Mouse (Mus musculus): ENCODE data around the gene Mrpl4. TPM values are rescaled to one million over a fixed set of nuclear protein-coding genes. Genes with fewer than 3 reads are reported as not detected.
"Not testable (repeated sequence)": the region's sequence is repeated elsewhere in the genome, so short reads cannot be mapped to it uniquely, and the experiment has no call there.

Gene Mrpl4
- total RNA-seq, 2 experiments from 2014 or later = 13.0 to 18.0 TPM

GRCm38 (mm10) chr9:21033136-21033535 lies 30.6 kb downstream of the Mrpl4 start:
- ATAC-seq (replicated peaks; ENCODE audit: low FRiP score, poor library complexity, severe bottlenecking) = peak; percentile 44

GRCm38 (mm10) chr9:21034481-21035085 lies 32.0 kb downstream of the Mrpl4 start:
- no peak for ATAC-seq (replicated peaks; ENCODE audit: low FRiP score, poor library complexity, severe bottlenecking)

- ATAC-seq (replicated peaks; ENCODE audit: low FRiP score, poor library complexity, severe bottlenecking) = no peak
Measured at GRCm38 (mm10) chr9:21035586-21035985, 33.0 kb downstream of the Mrpl4 start.

GRCm38 (mm10) chr9:21036161-21036560 lies 33.6 kb downstream of the Mrpl4 start:
- ATAC-seq (replicated peaks; ENCODE audit: low FRiP score, poor library complexity, severe bottlenecking) = no peak

- ATAC-seq (replicated peaks; ENCODE audit: low FRiP score, poor library complexity, severe bottlenecking) = no peak
Measured at GRCm38 (mm10) chr9:21036666-21037065, 34.1 kb downstream of the Mrpl4 start.

GRCm38 (mm10) chr9:21037481-21037891 lies 34.9 kb downstream of the Mrpl4 start:
- ATAC-seq (replicated peaks; ENCODE audit: low FRiP score, poor library complexity, severe bottlenecking) = no peak

GRCm38 (mm10) chr9:21039779-21040178 lies 37.2 kb downstream of the Mrpl4 start:
- ATAC-seq (replicated peaks; ENCODE audit: low FRiP score, poor library complexity, severe bottlenecking) = peak; percentile 88

- ATAC-seq (replicated peaks; ENCODE audit: low FRiP score, poor library complexity, severe bottlenecking) = no peak
Measured at GRCm38 (mm10) chr9:21041308-21041707, 38.8 kb downstream of the Mrpl4 start.

- no peak for ATAC-seq (replicated peaks; ENCODE audit: low FRiP score, poor library complexity, severe bottlenecking)
Measured at GRCm38 (mm10) chr9:21043563-21043962, 41.0 kb downstream of the Mrpl4 start.

GRCm38 (mm10) chr9:21044785-21045184 lies 42.2 kb downstream of the Mrpl4 start:
- not testable (repeated sequence) for ATAC-seq (replicated peaks; ENCODE audit: low FRiP score, poor library complexity, severe bottlenecking)

GRCm38 (mm10) chr9:21045235-21045634 lies 42.7 kb downstream of the Mrpl4 start:
- ATAC-seq (replicated peaks; ENCODE audit: low FRiP score, poor library complexity, severe bottlenecking) = no peak

- peak; percentile 80 for ATAC-seq (replicated peaks; ENCODE audit: low FRiP score, poor library complexity, severe bottlenecking)
Measured at GRCm38 (mm10) chr9:21051578-21051977, 49.0 kb downstream of the Mrpl4 start.

Other genes starting within 250 kb of the Mrpl4 start
- gene Col5a3, start 187.7 kb upstream of the Mrpl4 start, total RNA-seq (2015; ENCODE audit: low replicate concordance) = 1.3 TPM in 1 of 2 replicates, not detected in the other
- gene Col5a3, start 187.7 kb upstream of the Mrpl4 start, total RNA-seq (2017; ENCODE audit: low replicate concordance) = 0.39 TPM in 1 of 2 replicates, not detected in the other
- gene Rdh8, start 184.2 kb upstream of the Mrpl4 start, total RNA-seq (2015; ENCODE audit: low replicate concordance) = not detected in 2 replicates
- gene Rdh8, start 184.2 kb upstream of the Mrpl4 start, total RNA-seq (2017; ENCODE audit: low replicate concordance) = not detected in 2 replicates
- gene A230050P20Rik, start 134.1 kb upstream of the Mrpl4 start, total RNA-seq (2015; ENCODE audit: low replicate concordance) = 1.1 and 1.7 TPM in 2 replicates
- 3.7 and 4.3 TPM in 2 replicates for gene A230050P20Rik, start 134.1 kb upstream of the Mrpl4 start, total RNA-seq (2017; ENCODE audit: low replicate concordance)
- not detected in 2 replicates for gene Angptl6, start 123.0 kb upstream of the Mrpl4 start, total RNA-seq (2015; ENCODE audit: low replicate concordance)
- 0.53 TPM in 1 of 2 replicates, not detected in the other for gene Angptl6, start 123.0 kb upstream of the Mrpl4 start, total RNA-seq (2017; ENCODE audit: low replicate concordance)
- gene Ppan, start 114.6 kb upstream of the Mrpl4 start, total RNA-seq (2015; ENCODE audit: low replicate concordance) = 6.7 and 19.1 TPM in 2 replicates
- gene Ppan, start 114.6 kb upstream of the Mrpl4 start, total RNA-seq (2017; ENCODE audit: low replicate concordance) = 7.1 and 16.2 TPM in 2 replicates
- gene Eif3g, start 104.1 kb upstream of the Mrpl4 start, total RNA-seq (2015; ENCODE audit: low replicate concordance) = 47.4 and 59.5 TPM in 2 replicates
- gene Eif3g, start 104.1 kb upstream of the Mrpl4 start, total RNA-seq (2017; ENCODE audit: low replicate concordance) = 41.5 and 59.7 TPM in 2 replicates
- gene Dnmt1, start 42.9 kb upstream of the Mrpl4 start, total RNA-seq (2015; ENCODE audit: low replicate concordance) = 122 and 135 TPM in 2 replicates
- 217 and 249 TPM in 2 replicates for gene Dnmt1, start 42.9 kb upstream of the Mrpl4 start, total RNA-seq (2017; ENCODE audit: low replicate concordance)
- gene S1pr2, start 26.0 kb upstream of the Mrpl4 start, total RNA-seq (2015; ENCODE audit: low replicate concordance) = not detected in 2 replicates
- under 0.01 and 0.39 TPM in 2 replicates for gene S1pr2, start 26.0 kb upstream of the Mrpl4 start, total RNA-seq (2017; ENCODE audit: low replicate concordance)
- 1.3 TPM in 1 of 2 replicates, not detected in the other for gene Icam1, start 13.2 kb downstream of the Mrpl4 start, total RNA-seq (2015; ENCODE audit: low replicate concordance)
- 1.5 and 9.0 TPM in 2 replicates for gene Icam1, start 13.2 kb downstream of the Mrpl4 start, total RNA-seq (2017; ENCODE audit: low replicate concordance)
- gene Icam4, start 26.6 kb downstream of the Mrpl4 start, total RNA-seq (2015; ENCODE audit: low replicate concordance) = 164 and 214 TPM in 2 replicates
- 107 and 112 TPM in 2 replicates for gene Icam4, start 26.6 kb downstream of the Mrpl4 start, total RNA-seq (2017; ENCODE audit: low replicate concordance)
- 1.3 and 1.4 TPM in 2 replicates for gene Icam5, start 29.3 kb downstream of the Mrpl4 start, total RNA-seq (2015; ENCODE audit: low replicate concordance)
- 1.3 and 3.5 TPM in 2 replicates for gene Icam5, start 29.3 kb downstream of the Mrpl4 start, total RNA-seq (2017; ENCODE audit: low replicate concordance)
- 6.8 TPM in 1 of 2 replicates, not detected in the other for gene Zglp1, start 64.4 kb downstream of the Mrpl4 start, total RNA-seq (2015; ENCODE audit: low replicate concordance)
- gene Zglp1, start 64.4 kb downstream of the Mrpl4 start, total RNA-seq (2017; ENCODE audit: low replicate concordance) = not detected in 2 replicates
- gene Gm49373, start 70.4 kb downstream of the Mrpl4 start, total RNA-seq (2015; ENCODE audit: low replicate concordance) = not detected in 2 replicates
- not detected in 2 replicates for gene Gm49373, start 70.4 kb downstream of the Mrpl4 start, total RNA-seq (2017; ENCODE audit: low replicate concordance)
- gene Fdx1l, start 70.9 kb downstream of the Mrpl4 start, total RNA-seq (2015; ENCODE audit: low replicate concordance) = 13.0 and 19.8 TPM in 2 replicates
- 7.8 and 19.7 TPM in 2 replicates for gene Fdx1l, start 70.9 kb downstream of the Mrpl4 start, total RNA-seq (2017; ENCODE audit: low replicate concordance)
- 30.6 and 34.0 TPM in 2 replicates for gene Gm38431, start 89.3 kb downstream of the Mrpl4 start, total RNA-seq (2015; ENCODE audit: low replicate concordance)
- 4.2 TPM in 1 of 2 replicates, not detected in the other for gene Gm38431, start 89.3 kb downstream of the Mrpl4 start, total RNA-seq (2017; ENCODE audit: low replicate concordance)
- gene Raver1, start 89.3 kb downstream of the Mrpl4 start, total RNA-seq (2015; ENCODE audit: low replicate concordance) = 18.4 and 23.4 TPM in 2 replicates
- 21.1 and 32.5 TPM in 2 replicates for gene Raver1, start 89.3 kb downstream of the Mrpl4 start, total RNA-seq (2017; ENCODE audit: low replicate concordance)
- 2.5 and 5.0 TPM in 2 replicates for gene Tyk2, start 128.5 kb downstream of the Mrpl4 start, total RNA-seq (2015; ENCODE audit: low replicate concordance)
- gene Tyk2, start 128.5 kb downstream of the Mrpl4 start, total RNA-seq (2017; ENCODE audit: low replicate concordance) = 4.7 and 5.0 TPM in 2 replicates
- gene Cdc37, start 147.2 kb downstream of the Mrpl4 start, total RNA-seq (2015; ENCODE audit: low replicate concordance) = 28.9 and 42.9 TPM in 2 replicates
- gene Cdc37, start 147.2 kb downstream of the Mrpl4 start, total RNA-seq (2017; ENCODE audit: low replicate concordance) = 68.0 and 76.5 TPM in 2 replicates
- 4.6 TPM in 1 of 2 replicates, not detected in the other for gene Pde4a, start 163.0 kb downstream of the Mrpl4 start, total RNA-seq (2015; ENCODE audit: low replicate concordance)
- 0.15 and 0.39 TPM in 2 replicates for gene Pde4a, start 163.0 kb downstream of the Mrpl4 start, total RNA-seq (2017; ENCODE audit: low replicate concordance)
- 13.8 and 25.2 TPM in 2 replicates for gene Keap1, start 236.6 kb downstream of the Mrpl4 start, total RNA-seq (2015; ENCODE audit: low replicate concordance)
- gene Keap1, start 236.6 kb downstream of the Mrpl4 start, total RNA-seq (2017; ENCODE audit: low replicate concordance) = 37.0 and 44.7 TPM in 2 replicates
- 2.5 TPM in 1 of 2 replicates, not detected in the other for gene S1pr5, start 245.7 kb downstream of the Mrpl4 start, total RNA-seq (2015; ENCODE audit: low replicate concordance)
- 0.13 and 0.53 TPM in 2 replicates for gene S1pr5, start 245.7 kb downstream of the Mrpl4 start, total RNA-seq (2017; ENCODE audit: low replicate concordance)

All from erythroid progenitor cell, adult 5-6 weeks (primary cell).